Mouse (Mus musculus) monocyte, adult 5-6 weeks (primary cell): ENCODE measurements at regions not wholly inside any gene's neighbourhood (a gene's known extent, or its start where the extent isn't known, plus 50 kb on each side); places are given as distances from the start of the nearest gene placed in this dataset.

ENCODE experiments used
- ATAC-seq: fragments of 153-309, 156-312 bp; replicated peaks from 2 replicates; pipeline ENCODE4 v1.8.0; 2017; ENCODE audit warnings: mild to moderate bottlenecking; ENCODE audit not compliant: low TSS enrichment, insufficient number of reproducible peaks, severe bottlenecking, poor library complexity, low FRiP score

- ATAC-seq, result no peak
Measured at GRCm38 (mm10) chr2:117862301-117862700, 249.4 kb upstream of the Thbs1 start.

- ATAC-seq, result no peak
Measured at GRCm38 (mm10) chr2:117865119-117865518, 246.6 kb upstream of the Thbs1 start.

GRCm38 (mm10) chr2:117866946-117867345 lies 244.7 kb upstream of the Thbs1 start:
- ATAC-seq, result no peak

GRCm38 (mm10) chr2:117867409-117867808 lies 244.3 kb upstream of the Thbs1 start:
- no peak for ATAC-seq

- no peak for ATAC-seq
Measured at GRCm38 (mm10) chr2:117868857-117869256, 242.8 kb upstream of the Thbs1 start.

- no peak for ATAC-seq
Measured at GRCm38 (mm10) chr2:117871507-117872282, 240.0 kb upstream of the Thbs1 start.

- ATAC-seq, result no peak
Measured at GRCm38 (mm10) chr2:117877816-117878215, 233.9 kb upstream of the Thbs1 start.

GRCm38 (mm10) chr2:117882136-117882535 lies 229.5 kb upstream of the Thbs1 start:
- ATAC-seq, result no peak

GRCm38 (mm10) chr2:117882890-117883289 lies 228.8 kb upstream of the Thbs1 start:
- ATAC-seq, result no peak

- no peak for ATAC-seq
Measured at GRCm38 (mm10) chr2:117886516-117886915, 225.2 kb upstream of the Thbs1 start.

GRCm38 (mm10) chr2:117901311-117901710 lies 210.4 kb upstream of the Thbs1 start:
- ATAC-seq, result no peak

GRCm38 (mm10) chr2:117902837-117903236 lies 208.8 kb upstream of the Thbs1 start:
- ATAC-seq, result no peak

- ATAC-seq, result no peak
Measured at GRCm38 (mm10) chr2:117903705-117904104, 208.0 kb upstream of the Thbs1 start.

GRCm38 (mm10) chr2:117906509-117906908 lies 205.2 kb upstream of the Thbs1 start:
- ATAC-seq, result no peak

- no peak for ATAC-seq
Measured at GRCm38 (mm10) chr2:117910781-117911180, 200.9 kb upstream of the Thbs1 start.

- no peak for ATAC-seq
Measured at GRCm38 (mm10) chr2:117912722-117913121, 199.0 kb upstream of the Thbs1 start.

- peak; percentile 91 for ATAC-seq
Measured at GRCm38 (mm10) chr2:117913846-117914245, 197.8 kb upstream of the Thbs1 start.

GRCm38 (mm10) chr2:117915821-117916220 lies 195.9 kb upstream of the Thbs1 start:
- no peak for ATAC-seq

GRCm38 (mm10) chr2:117917181-117917580 lies 194.5 kb upstream of the Thbs1 start:
- no peak for ATAC-seq

GRCm38 (mm10) chr2:117924877-117925276 lies 186.8 kb upstream of the Thbs1 start:
- no peak for ATAC-seq

GRCm38 (mm10) chr2:117925412-117925811 lies 186.3 kb upstream of the Thbs1 start:
- ATAC-seq, result peak; percentile 89
